Mouse (Mus musculus): ENCODE results near the gene Cabp1.

Gene Cabp1

DNA sequence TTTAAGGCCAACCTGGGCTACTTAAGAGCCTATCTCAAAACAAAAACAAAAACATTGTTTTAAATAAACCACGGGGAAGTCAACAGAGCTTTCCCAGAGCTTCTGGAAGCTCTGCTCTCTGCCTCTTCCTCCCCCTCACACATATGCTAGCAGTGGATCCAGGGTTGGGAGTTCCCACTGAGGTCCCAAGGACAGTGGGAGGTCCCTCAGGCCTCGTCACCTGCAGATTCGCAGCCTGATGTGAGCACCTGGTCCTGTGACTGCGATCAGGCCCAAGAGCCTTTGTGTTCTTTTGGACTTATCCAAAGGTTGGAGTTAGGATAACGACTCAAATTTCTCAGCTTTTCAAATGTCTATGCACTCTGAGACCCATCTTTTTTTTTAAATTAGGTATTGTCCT is 14.4 kb upstream of the Cabp1 start:
- no peak for DNase-seq (ENCODE audit: low spot score)

GRCm38 (mm10) chr5:115207892-115208291 is 13.7 kb upstream of the Cabp1 start:
- DNase-seq (ENCODE audit: low spot score) = no peak

GRCm38 (mm10) chr5:115207244-115207643 is 13.1 kb upstream of the Cabp1 start:
- DNase-seq (ENCODE audit: low spot score) = no peak

DNA sequence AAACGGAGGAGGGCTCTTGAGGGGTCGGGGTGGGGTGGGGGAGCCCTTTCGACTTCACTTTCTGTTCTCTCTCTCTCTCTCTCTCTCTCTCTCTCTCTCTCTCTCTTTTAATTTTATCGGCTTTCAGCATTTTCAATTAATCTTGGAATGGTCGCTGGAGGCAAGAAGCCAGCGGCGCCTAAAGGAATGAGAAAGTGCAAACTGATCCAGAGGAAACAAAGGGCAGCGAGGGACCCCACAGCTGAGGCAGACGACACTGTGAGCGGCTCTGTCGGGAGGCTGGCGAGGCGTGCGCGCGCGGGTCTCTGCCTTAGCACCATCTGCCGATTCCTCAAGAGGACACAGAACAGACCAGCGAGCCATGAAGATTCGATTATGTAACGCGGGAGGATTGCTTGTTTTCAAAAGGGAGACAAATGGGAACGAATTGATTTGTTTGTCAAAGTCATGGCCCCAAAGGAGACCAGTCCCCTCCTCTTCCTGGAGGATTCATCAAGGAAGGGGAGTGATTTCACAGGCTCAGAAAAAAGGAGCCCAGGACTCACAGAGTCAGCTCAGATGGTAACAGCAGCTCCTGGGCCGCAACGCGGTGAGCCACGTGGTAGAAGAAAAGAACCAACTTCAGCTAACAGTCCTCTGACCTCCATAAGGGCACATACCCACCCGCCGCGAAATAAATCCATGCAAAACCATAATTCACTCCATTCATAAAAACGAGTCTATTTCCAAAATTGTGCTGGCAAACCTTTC is 10.6 kb upstream of the Cabp1 start:
- peak; percentile 86 for DNase-seq (ENCODE audit: low spot score)

DNA sequence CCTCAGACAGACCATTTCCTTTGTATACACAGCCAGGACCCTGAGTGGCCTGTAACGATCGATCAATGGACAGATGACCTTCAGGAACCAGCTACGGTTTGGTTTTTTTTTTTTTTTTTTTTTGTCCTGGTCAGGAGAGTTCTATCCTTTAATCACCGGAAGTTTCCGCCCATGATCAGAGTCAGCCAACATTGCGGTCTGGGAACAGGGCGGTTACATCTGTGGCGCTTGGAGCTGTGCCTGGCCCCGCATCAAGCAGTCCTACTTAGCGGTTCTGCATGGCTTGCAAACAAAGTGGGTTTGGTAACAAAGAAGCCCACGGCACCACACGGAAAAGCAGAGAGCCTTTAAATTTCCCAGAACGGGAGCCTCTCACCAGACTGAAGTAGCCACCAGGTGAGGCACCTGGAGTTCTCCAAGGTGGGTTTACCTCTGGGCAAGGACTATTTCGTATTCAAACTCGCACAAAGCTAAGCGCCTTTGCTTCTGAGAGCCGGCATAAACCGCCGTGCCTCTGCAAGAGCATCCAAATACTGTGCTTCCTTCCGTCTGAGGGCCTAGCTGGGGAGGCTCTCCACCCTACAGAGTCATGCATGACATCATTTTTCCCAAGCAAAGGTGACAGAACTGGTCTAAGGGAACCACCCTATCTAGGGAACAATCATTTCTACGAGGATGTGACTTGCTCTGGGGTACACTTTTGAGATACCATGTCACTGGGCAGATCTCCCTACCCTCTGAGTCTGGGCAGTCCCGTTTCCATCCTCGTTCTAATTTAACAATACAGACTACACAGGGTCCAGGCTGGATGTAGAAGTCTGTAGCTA is 9.8 kb upstream of the Cabp1 start:
- peak; percentile 87 for DNase-seq (ENCODE audit: low spot score)

DNA sequence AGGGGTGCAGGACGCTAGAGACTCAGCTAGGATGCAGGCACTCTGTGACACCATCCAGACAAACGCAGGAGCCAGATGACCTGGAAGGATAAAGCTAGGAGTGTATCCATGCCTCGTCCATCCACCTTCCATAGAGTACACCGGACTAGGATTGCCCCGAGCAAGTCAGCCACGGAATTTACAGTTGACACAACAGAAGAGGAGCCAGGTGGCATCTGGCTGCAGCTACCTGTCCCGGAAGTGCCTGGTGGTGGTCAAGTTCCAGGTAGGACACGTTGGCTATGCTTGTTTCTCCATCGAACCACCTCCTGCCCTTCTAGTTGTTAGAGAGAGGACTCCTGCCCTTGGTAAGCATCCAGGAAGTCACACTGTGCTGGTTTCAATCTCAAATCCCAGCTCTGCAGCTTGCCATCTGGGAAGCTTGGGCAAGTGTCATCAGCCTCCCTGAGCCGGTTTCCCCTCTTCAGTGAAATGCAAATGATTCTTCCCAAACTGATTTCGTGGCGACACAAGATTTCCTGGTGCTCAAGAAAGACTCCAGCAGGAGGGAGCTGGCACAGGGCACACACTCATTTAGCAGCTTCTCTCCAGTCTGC is 543 bp upstream of the Cabp1 start:
- DNase-seq (ENCODE audit: low spot score) = no peak

GRCm38 (mm10) chr5:115193226-115193625 is 955 bp downstream of the Cabp1 start:
- peak; percentile 53 for DNase-seq (ENCODE audit: low spot score)

DNA sequence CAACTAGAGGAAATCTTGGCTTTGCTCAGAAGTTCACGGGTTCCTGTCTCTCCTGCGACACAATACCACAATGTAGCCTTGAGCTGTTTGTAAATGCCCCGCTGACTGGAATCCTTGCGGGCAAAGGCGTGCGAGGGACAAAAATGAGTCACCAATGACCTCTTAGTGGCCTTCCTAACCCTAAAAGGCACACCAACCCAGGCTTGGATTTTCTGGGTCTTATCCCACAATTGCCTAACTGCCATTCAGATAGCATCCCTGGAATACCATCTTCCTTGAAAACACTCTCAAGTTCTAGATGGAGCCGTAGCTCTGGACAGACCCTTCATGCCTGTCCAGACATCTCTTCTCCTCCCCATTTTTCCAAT is 1.4 kb downstream of the Cabp1 start:
- no peak for DNase-seq (ENCODE audit: low spot score)

DNA sequence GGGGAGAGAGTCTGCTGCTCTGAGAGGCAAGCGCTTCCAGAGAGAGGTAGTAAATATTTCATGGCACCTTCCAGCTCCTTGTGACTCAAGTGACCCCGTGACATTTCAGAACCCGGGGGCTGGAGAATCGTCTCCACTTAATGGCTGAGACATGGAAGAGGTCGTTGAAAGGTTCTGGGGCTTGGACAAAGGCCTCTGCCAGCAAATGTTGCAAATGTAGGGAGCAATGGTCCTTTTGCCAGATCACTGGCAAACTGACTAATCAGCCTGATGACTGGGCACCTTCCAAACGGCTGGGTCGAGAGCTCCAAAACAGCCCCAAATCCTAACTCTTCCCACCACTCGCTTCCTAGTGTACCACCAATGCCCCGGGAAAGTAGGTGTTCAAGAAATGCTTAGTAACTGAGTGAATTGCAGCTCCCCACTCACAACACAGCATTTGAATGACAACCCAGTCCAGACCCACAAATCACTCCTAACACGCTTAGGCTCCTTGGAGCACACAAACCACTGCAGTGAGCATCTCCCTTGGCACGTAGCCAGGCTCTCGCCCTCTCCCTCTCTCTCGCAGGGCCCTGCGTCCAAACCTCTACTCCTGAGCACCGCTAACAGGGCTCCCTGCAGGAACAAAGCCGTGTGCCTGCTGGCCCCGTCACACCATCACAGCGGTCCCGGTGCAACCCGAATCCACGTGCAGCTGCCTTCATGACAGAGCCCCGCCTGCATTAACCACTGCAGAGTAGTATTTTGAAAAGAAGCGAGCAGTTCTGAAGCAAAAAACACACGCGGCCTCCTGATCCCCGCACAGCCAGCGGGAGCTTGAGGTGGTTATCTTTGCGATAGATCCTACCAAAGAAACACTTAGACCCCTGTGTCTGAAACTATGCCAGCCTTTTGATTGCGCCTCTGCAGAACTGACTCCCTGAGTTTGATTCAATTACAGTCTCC is 2.0 kb downstream of the Cabp1 start:
- DNase-seq (ENCODE audit: low spot score) = peak; percentile 79

- DNase-seq (ENCODE audit: low spot score) = no peak
These were observed 4.1 kb downstream of the Cabp1 start for GRCm38 (mm10) chr5:115190081-115190480.

- DNase-seq (ENCODE audit: low spot score) = no peak
These were observed 5.4 kb downstream of the Cabp1 start for GRCm38 (mm10) chr5:115188824-115189223.

DNA sequence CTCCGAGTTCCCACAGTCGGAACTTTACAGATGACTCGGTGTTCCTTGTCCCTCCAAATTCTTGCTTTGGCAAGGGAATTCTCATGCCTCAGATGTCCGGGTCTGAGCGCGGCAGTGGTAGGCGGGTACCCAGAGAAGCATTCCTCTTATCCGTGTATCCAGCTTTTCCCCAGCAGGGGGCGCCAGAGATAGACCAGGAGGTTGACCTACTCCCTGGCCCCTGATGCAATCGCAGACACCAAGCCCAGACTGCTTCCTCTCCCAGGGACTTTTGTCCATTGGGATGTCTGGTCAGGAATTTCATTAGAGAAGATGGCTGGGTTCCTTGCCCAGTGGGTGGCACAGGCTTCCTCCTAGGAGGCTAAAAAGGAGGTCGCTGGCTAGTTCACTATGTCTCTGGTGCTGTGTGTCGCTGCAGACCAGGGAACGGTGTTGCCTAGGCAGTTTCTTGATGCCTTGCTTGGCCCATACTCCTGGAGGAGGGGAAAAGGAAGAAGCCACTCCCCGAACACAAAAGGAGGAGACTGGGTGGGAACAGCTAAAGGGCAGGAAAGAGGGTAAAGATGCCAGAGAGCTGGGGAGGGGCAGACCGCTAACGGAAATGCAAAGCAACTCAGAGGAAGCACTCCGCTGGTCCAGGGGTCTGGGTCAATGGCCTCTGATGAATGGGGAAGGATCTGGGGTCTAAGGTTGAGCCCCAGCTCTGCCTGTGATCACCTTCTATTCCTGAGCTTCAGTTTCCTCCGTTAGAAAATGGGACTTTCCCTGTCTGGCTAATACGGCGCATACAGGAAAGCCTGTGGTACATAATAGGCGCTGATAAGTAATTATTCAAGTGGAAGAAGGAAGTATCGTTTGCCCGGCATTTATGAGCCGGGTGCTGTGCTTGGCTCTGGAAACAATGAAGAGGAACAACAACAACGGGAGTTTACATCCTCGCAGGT is 6.7 kb downstream of the Cabp1 start:
- peak; percentile 91 for DNase-seq (ENCODE audit: low spot score)

- peak; percentile 68 for DNase-seq (ENCODE audit: low spot score)
These were observed 7.7 kb downstream of the Cabp1 start for GRCm38 (mm10) chr5:115186371-115187073.

- peak; percentile 86 for DNase-seq (ENCODE audit: low spot score)
These were observed 9.5 kb downstream of the Cabp1 start for GRCm38 (mm10) chr5:115184726-115185125.

- DNase-seq (ENCODE audit: low spot score) = no peak
These were observed 10.7 kb downstream of the Cabp1 start for GRCm38 (mm10) chr5:115183482-115183881.

GRCm38 (mm10) chr5:115182925-115183324 is 11.3 kb downstream of the Cabp1 start:
- DNase-seq (ENCODE audit: low spot score) = no peak

DNA sequence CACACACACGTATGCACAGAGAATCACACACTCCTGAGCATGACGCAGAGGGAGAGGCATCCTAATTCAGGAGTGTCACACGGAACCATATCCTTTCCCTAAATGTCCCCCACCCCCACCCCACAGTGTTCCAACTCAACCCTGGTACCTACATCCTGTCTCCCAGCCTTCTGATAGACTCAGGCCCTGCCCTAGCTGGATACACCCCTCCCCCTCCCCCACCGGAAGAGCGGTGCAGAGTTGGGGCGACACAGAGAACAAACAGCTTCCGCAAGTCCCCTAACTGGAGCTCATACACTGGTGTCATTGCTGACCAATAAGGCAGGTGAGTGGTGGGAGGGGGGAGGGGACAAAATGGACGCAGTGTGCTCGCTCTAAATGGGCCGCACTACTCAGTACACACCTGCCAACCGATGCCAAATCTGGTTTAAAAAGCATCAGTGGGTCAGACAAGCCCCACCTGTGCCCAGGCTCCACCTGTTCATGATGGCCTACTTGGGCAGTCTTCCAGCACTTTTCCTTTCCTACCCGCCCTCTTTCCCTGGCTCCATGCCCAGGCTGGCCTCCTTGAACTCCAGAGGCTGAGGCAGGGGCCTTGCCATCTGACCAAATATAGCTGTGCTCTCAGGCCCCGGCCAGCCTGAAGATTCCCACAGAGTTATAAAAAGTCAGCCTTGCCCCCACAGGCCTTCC is 12.8 kb downstream of the Cabp1 start:
- peak; percentile 64 for DNase-seq (ENCODE audit: low spot score)

DNA sequence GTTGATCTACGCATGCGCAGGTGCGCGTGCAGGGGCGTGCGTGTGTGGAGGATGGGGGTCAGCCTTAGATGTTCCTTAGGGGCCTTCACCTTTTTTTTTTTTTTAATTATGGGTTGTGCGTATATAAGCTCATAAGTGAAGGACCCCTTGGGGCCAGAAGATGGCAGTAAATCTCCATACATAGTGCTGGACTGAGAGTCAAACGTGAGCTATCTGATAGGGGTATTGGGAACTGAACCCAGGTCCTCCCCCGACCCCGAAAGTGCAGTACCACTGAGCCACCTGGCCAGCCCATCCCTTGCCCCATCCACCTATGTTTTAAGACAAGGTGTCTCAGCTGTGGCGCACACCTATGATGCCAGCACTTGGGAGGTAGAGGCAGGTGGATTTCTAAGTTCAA is 14.6 kb downstream of the Cabp1 start:
- DNase-seq (ENCODE audit: low spot score) = no peak

DNA sequence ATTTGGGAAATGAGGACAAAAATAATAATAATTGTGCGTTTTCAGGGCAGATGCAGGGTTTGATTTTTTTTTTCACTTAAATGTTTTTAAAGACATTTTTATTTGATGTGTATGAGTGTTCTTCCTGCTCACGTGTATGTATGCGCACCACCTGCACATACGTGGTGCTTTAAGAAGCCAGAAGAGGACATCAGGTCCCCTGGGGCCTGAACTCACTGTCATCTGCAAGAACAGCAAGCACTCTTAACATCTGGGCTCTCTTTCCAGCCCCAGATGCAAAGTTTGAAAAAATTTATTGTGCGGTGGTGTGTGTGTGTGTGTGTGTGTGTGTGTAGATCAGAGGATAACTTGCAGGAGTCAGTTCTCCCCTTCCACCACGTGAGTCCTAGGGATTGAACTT is 16.3 kb downstream of the Cabp1 start:
- DNase-seq (ENCODE audit: low spot score) = no peak

GRCm38 (mm10) chr5:115174554-115174953 is 19.6 kb downstream of the Cabp1 start:
- DNase-seq (ENCODE audit: low spot score) = no peak

All from MN1 (cell line).